Mouse (Mus musculus) ES-E14 (cell line): ENCODE data around the gene Sc5d.

ENCODE experiments used
- HCFC1 ChIP-seq: IDR thresholded peaks from 2 replicates; pipeline ENCODE4 v1.6.1; 2012; ENCODE audit warnings: low read length, inconsistent platforms, borderline replicate concordance; ENCODE audit not compliant: insufficient read depth
- MAFK ChIP-seq: IDR thresholded peaks from 2 replicates; pipeline ENCODE4 v1.6.1; 2014; ENCODE audit warnings: mild to moderate bottlenecking, low read depth, low read length, inconsistent platforms; ENCODE audit not compliant: insufficient read depth
- ZC3H11A ChIP-seq: IDR thresholded peaks from 2 replicates; pipeline ENCODE4 v1.6.1; 2012; ENCODE audit warnings: low read depth, mild to moderate bottlenecking, inconsistent platforms, low read length, borderline replicate concordance
- ZNF384 ChIP-seq: IDR thresholded peaks from 2 replicates; pipeline ENCODE4 v1.6.1; 2012; ENCODE audit warnings: low read depth, low read length, inconsistent platforms

- TF ChIP-seq MAFK, result no peak
- TF ChIP-seq ZNF384, result no peak
- no peak for TF ChIP-seq HCFC1
- no peak for TF ChIP-seq ZC3H11A
Observed at GRCm38 (mm10) chr9:42249112-42249511, 14.9 kb downstream of the Sc5d start.
